Mouse (Mus musculus): ENCODE results near the gene Mroh8. TPM values are rescaled to one million over a fixed set of nuclear protein-coding genes. Genes with fewer than 3 reads are reported as not detected.
"Not testable (repeated sequence)": the region's sequence is repeated elsewhere in the genome, so short reads cannot be mapped to it uniquely, and the experiment has no call there.

Mroh8 gene
- polyA plus RNA-seq, 1 experiment from 2014 or later = 0.44 TPM

DNA sequence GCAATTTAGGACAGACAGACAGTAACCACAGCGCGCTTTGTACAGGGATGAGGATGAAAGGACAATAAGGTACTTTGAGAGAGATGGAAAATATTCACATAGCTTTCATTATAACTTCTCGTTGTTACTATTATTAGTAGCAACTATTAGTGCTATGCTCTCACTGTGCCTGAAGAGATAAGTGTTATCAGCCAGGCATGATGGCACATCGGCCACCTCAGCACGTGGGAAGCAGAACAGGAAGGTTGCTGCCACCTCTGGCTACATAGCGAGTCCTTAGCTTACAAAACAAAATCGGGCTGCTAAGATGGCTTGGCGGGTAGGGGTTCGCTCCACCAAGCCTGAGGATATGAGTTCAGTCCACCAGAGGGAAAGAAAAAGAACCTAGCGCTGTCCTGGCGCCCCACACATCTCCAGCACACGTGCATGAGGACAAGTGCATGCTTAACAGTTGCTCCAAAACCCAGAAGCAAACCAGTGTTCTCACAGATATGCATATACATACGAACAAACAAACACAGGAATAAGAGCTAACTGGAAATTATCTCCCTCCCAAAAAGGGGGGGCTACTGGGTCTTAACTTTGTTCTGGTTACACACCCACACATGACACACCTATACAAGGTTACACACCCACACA, 94.2 kb downstream of the Mroh8 start:
- ATAC-seq (ENCODE audit: low FRiP score) = no peak
- WGBS = 93% methylated on average over 13 of the region's 13 CpGs
- Histone ChIP-seq H3K27ac (replicated peaks) (no peak overlapping the region), H3K36me3 (peaks cover 31% of the 10 kb centered on the region), H3K4me3 (replicated peaks) (no peak overlapping the region), H3K4me1 (no peaks in the 10 kb centered on the region), H3K27me3 (replicated peaks) (no peaks in the 10 kb centered on the region), H3K9me3 (replicated peaks) (no peaks in the 10 kb centered on the region), H3K4me2 (no peak overlapping the region), H3K9ac (replicated peaks) (no peak overlapping the region)

DNA sequence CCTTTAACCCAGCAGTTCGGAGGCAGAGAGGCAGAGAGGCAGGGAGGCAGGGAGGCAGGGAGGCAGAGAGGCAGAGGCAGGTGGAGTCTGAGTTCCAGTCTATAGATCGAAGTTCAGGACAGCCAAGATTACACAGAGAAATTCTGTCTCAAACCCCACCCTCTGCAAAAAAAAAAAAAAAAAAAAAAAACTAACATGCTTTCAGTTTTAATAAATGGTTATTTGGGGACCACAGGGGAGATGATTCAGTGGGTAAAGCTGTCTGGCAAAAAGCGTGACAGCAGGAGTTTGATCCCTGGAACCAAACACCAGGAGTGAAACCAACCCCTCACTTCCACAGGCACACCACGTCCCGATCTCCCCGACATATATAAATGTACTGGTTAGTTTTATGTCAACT, 101.2 kb downstream of the Mroh8 start:
- WGBS = 86% methylated on average over 6 of the region's 6 CpGs
- Histone ChIP-seq H3K27ac (replicated peaks) (no peak overlapping the region), H3K4me2 (no peak overlapping the region), H3K4me3 (replicated peaks) (no peak overlapping the region), H3K9ac (replicated peaks) (no peak overlapping the region), H3K4me1 (no peaks in the 10 kb centered on the region), H3K27me3 (replicated peaks) (no peaks in the 10 kb centered on the region), H3K36me3 (peaks cover 12% of the 10 kb centered on the region; the same call in 1 of the 2 replicates), H3K9me3 (replicated peaks) (no peaks in the 10 kb centered on the region)
- ATAC-seq (ENCODE audit: low FRiP score) = no peak

- H3K9ac ChIP-seq (replicated peaks) = no peak overlapping the region
- ATAC-seq (ENCODE audit: low FRiP score) = no peak
- over 99% methylated on average over 3 of the region's 3 CpGs for WGBS
- H3K4me3 ChIP-seq (replicated peaks) = no peak overlapping the region
- no peak overlapping the region for H3K4me2 ChIP-seq
- H3K27me3 ChIP-seq (replicated peaks) = no peaks in the 10 kb centered on the region
- no peaks in the 10 kb centered on the region for H3K4me1 ChIP-seq
- no peak overlapping the region for H3K27ac ChIP-seq (replicated peaks)
- peaks cover 12% of the 10 kb centered on the region; the same call in 1 of the 2 replicates for H3K36me3 ChIP-seq
- no peaks in the 10 kb centered on the region for H3K9me3 ChIP-seq (replicated peaks)
These were observed 103.1 kb downstream of the Mroh8 start for GRCm38 (mm10) chr2:157176248-157176647.

GRCm38 (mm10) chr2:157174416-157174815, 104.9 kb downstream of the Mroh8 start:
- peaks cover 14% of the 10 kb centered on the region; the same call in 1 of the 2 replicates for H3K36me3 ChIP-seq
- no peak overlapping the region for H3K27ac ChIP-seq (replicated peaks)
- H3K9ac ChIP-seq (replicated peaks) = no peak overlapping the region
- H3K4me2 ChIP-seq = no peak overlapping the region
- no peaks in the 10 kb centered on the region for H3K4me1 ChIP-seq
- H3K27me3 ChIP-seq (replicated peaks) = no peaks in the 10 kb centered on the region
- no peak overlapping the region for H3K4me3 ChIP-seq (replicated peaks)
- no peaks in the 10 kb centered on the region for H3K9me3 ChIP-seq (replicated peaks)
- 78% methylated on average over 5 of the region's 5 CpGs for WGBS
- ATAC-seq (ENCODE audit: low FRiP score) = no peak

- no peak overlapping the region for H3K4me2 ChIP-seq
- H3K9me3 ChIP-seq (replicated peaks) = no peaks in the 10 kb centered on the region
- WGBS = 97% methylated on average over 6 of the region's 6 CpGs
- no peak overlapping the region for H3K27ac ChIP-seq (replicated peaks)
- peaks cover 17% of the 10 kb centered on the region; the same call in 1 of the 2 replicates for H3K36me3 ChIP-seq
- no peaks in the 10 kb centered on the region for H3K4me1 ChIP-seq
- H3K9ac ChIP-seq (replicated peaks) = no peak overlapping the region
- ATAC-seq (ENCODE audit: low FRiP score) = no peak
- H3K27me3 ChIP-seq (replicated peaks) = no peaks in the 10 kb centered on the region
- H3K4me3 ChIP-seq (replicated peaks) = no peak overlapping the region
These were observed 105.8 kb downstream of the Mroh8 start for GRCm38 (mm10) chr2:157173555-157173954.

GRCm38 (mm10) chr2:157172984-157173383, 106.4 kb downstream of the Mroh8 start:
- no peak overlapping the region for H3K9ac ChIP-seq (replicated peaks)
- H3K4me3 ChIP-seq (replicated peaks) = no peak overlapping the region
- H3K27ac ChIP-seq (replicated peaks) = no peak overlapping the region
- H3K4me2 ChIP-seq = no peak overlapping the region
- no peak for ATAC-seq (ENCODE audit: low FRiP score)
- no peaks in the 10 kb centered on the region for H3K4me1 ChIP-seq
- H3K9me3 ChIP-seq (replicated peaks) = no peaks in the 10 kb centered on the region
- H3K36me3 ChIP-seq = peaks cover 19% of the 10 kb centered on the region; the same call in 1 of the 2 replicates
- no peaks in the 10 kb centered on the region for H3K27me3 ChIP-seq (replicated peaks)
- WGBS = 97% methylated on average over 6 of the region's 6 CpGs

GRCm38 (mm10) chr2:157170626-157171025, 108.7 kb downstream of the Mroh8 start:
- Histone ChIP-seq H3K4me1 (no peaks in the 10 kb centered on the region), H3K27me3 (replicated peaks) (no peaks in the 10 kb centered on the region), H3K4me2 (no peak overlapping the region), H3K9ac (replicated peaks) (no peak overlapping the region), H3K4me3 (replicated peaks) (no peak overlapping the region), H3K27ac (replicated peaks) (0 out of 2 replicates have a peak overlapping the region, but pooled peaks have one; percentile 18), H3K36me3 (peaks cover 24% of the 10 kb centered on the region; the same call in 1 of the 2 replicates), H3K9me3 (replicated peaks) (no peaks in the 10 kb centered on the region)
- WGBS = 46% methylated on average over 6 of the region's 6 CpGs
- ATAC-seq (ENCODE audit: low FRiP score) = no peak

DNA sequence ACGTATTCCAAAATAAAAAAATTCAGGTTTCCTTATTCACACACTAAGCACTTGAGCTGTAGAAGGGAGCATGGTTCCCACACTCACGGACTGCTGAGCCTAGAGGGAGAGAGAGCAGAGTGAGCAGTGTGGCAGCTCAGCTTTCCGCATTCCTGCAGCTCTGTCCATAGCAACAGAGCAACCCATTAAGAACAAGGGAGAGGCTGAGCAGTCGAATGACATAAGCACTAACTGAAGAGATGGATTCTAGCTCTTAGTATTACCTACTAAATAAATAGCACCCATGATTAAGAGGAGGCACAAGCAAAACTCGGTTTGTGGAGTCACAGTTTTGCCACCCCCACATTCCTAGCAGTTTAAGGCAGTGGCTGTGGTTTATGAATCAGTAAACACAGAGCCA, 109.2 kb downstream of the Mroh8 start:
- Histone ChIP-seq H3K4me2 (no peak overlapping the region), H3K27me3 (replicated peaks) (no peaks in the 10 kb centered on the region), H3K27ac (replicated peaks) (0 out of 2 replicates have a peak overlapping the region, but pooled peaks have one; percentile 18), H3K9me3 (replicated peaks) (no peaks in the 10 kb centered on the region), H3K4me3 (replicated peaks) (no peak overlapping the region), H3K9ac (replicated peaks) (no peak overlapping the region), H3K4me1 (no peaks in the 10 kb centered on the region), H3K36me3 (peaks cover 20% of the 10 kb centered on the region; the same call in 1 of the 2 replicates)
- ATAC-seq (ENCODE audit: low FRiP score) = no peak
- WGBS = 26% methylated on average over 5 of the region's 5 CpGs

DNA sequence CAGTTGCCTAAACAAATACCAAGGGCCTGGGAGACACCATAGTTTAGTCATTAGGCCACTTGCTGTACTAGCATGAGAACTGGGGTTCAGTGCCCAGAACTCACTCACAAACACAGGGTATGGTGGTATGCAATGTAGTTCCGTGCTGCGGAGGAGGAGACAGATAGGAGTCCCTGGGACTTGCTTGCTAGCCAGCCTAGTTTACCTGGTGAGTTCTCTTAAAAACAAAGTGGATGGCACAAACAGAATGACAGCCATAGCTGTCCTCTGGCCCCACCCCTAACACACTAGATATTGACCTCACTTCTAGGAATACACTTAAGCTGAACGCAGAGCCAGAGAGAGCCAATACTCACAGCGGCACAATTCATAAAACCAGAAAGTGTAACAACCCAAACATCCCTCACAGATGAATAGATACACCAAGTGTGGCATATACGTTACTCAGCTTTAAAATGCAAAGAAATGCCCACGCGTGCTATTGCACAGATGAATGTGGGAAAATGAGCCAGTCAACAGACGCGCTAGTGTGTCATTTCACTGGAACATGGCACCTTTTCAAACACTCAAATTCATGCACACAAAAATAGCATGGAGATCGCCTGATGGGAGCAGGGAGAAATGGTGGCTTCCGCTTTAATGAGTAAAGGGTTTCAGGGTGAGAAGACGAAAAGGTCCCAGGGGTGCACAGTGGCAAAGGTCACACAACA, 112.8 kb downstream of the Mroh8 start:
- H3K27ac ChIP-seq (replicated peaks) = no peak overlapping the region
- no peaks in the 10 kb centered on the region for H3K4me1 ChIP-seq
- no peak overlapping the region for H3K4me2 ChIP-seq
- no peak overlapping the region for H3K9ac ChIP-seq (replicated peaks)
- peaks cover 20% of the 10 kb centered on the region; the same call in 1 of the 2 replicates for H3K36me3 ChIP-seq
- H3K27me3 ChIP-seq (replicated peaks) = no peaks in the 10 kb centered on the region
- ATAC-seq (ENCODE audit: low FRiP score) = no peak
- no peak overlapping the region for H3K4me3 ChIP-seq (replicated peaks)
- H3K9me3 ChIP-seq (replicated peaks) = no peaks in the 10 kb centered on the region
- WGBS = 95% methylated on average over 12 of the region's 12 CpGs

DNA sequence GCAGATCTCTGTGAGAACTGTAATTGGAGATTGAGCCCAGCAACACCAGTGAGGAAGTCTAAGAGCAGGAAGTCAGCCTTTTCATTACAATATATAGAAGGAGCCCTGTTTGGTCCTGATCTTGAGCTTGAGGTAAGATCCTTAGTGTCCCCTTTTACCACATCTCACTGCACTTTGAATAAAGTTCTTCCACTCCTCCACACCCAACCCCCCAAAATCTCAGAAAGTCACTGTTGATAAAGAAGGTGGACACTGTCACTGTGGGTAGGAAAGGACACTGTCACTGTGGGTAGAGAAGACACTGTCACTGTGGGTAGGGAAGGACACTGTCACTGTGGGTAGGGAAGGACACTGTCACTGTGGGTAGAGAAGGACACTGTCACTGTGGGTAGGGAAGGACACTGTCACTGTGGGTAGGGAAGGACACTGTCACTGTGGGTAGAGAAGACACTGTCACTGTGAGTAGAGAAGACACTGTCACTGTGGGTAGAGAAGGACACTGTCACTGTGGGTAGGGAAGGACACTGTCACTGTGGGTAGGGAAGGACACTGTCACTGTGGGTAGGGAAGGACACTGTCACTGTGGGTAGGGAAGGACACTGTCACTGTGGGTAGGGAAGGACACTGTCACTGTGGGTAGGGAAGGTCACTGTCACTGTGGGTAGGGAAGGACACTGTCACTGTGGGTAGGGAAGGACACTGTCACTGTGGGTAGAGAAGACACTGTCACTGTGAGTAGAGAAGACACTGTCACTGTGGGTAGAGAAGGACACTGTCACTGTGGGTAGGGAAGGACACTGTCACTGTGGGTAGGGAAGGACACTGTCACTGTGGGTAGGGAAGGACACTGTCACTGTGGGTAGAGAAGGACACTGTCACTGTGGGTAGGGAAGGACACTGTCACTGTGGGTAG, 113.8 kb downstream of the Mroh8 start:
- not testable (repeated sequence) for H3K27ac ChIP-seq (replicated peaks); H3K27me3 ChIP-seq (replicated peaks); ATAC-seq (ENCODE audit: low FRiP score); H3K9ac ChIP-seq (replicated peaks); H3K4me2 ChIP-seq; H3K4me3 ChIP-seq (replicated peaks); H3K4me1 ChIP-seq; H3K9me3 ChIP-seq (replicated peaks)
- peaks cover 24% of the 10 kb centered on the region for H3K36me3 ChIP-seq

DNA sequence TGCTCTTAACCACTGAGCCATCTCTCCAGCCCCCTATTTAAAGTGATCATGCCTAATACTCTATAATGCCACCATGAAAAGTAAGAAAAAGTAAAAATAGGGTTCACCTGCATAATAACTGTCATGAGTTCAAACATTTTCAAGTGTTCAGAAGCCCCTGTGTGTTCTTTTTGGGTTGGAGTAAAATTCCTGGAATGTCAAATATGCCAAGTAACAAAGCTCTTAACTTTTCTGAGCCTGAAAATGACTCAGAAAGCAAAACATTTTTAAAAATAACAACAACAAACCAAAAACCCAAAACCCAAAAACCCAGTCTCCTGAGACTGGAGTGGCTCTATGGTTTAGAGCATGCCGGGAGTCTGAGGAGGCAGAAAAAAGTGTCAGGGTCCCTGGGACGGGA, 115.2 kb downstream of the Mroh8 start:
- Histone ChIP-seq H3K27me3 (replicated peaks) (no peaks in the 10 kb centered on the region), H3K4me3 (replicated peaks) (no peak overlapping the region), H3K4me1 (no peaks in the 10 kb centered on the region), H3K9ac (replicated peaks) (no peak overlapping the region), H3K36me3 (peaks cover 32% of the 10 kb centered on the region), H3K9me3 (replicated peaks) (no peaks in the 10 kb centered on the region), H3K4me2 (no peak overlapping the region), H3K27ac (replicated peaks) (no peak overlapping the region)
- 90% methylated on average over 2 of the region's 2 CpGs for WGBS
- ATAC-seq (ENCODE audit: low FRiP score) = no peak

All from neural tube, embryonic 15.5 days (tissue).